Mouse (Mus musculus) regulatory T cell (primary cell): ENCODE measurements at regions not wholly inside any gene's neighbourhood (a gene's known extent, or its start where the extent isn't known, plus 50 kb on each side); places are given as distances from the start of the nearest gene placed in this dataset.
"Not testable (repeated sequence)": the region's sequence is repeated elsewhere in the genome, so short reads cannot be mapped to it uniquely, and the experiment has no call there.

Experiments
- in situ Hi-C: fragments of 300-600 bp; cut with MboI, MseI; formaldehyde crosslinking; loops from one replicate; pipeline ENCODE4 v1.15.1; 2025; ENCODE audit warnings: high pct_unique_total_duplicates

DNA sequence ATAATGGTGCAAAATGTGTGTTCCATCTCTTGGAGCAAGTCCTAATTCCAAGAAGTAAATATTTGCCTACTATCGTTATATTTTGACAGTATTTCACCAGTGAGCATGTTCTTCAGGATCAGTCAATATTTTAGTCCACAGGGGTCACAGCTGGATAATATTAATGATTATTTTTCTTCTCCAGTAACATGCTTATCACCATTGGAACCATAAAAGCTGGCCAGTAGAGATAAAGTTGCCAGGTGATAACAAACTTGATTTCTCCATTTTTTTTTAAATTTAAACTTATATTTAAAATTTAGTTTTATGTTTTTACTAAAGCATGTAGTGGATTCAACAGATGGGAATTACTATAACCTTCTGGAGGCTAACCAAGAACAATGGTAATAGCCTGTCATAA lies 514.7 kb upstream of the Amot start:
- in situ Hi-C loops, result loop anchor here (10.0 kb wide), 1 partner anchor 1355 kb away; no protein-coding TSS in a partner anchor

DNA sequence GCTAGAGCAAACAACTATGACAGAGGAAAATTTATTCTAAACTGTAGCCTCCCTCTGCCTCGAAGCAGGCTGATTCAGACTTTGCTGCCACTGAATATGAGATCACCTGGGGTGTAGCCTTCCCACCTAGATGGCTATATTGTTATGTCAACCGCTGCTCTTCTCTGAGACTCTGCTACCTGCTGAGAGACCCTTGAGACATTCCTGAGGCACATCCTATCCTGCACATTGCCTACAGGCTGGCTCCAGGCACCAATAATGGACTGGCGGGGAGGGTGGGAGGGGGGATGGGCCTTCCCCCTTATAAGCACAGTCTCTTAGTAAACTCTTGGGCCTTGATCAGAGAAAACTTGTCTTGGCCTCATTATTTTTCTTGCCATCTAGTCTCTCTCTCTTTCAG lies 507.0 kb upstream of the Amot start:
- in situ Hi-C loops, result not testable (repeated sequence)
